Mouse (Mus musculus) limb, embryonic 13.5 days (tissue): ENCODE results near the gene Ttc21b. TPM values are rescaled to one million over a fixed set of nuclear protein-coding genes. Genes with fewer than 3 reads are reported as not detected.

Source experiments
- ATAC-seq: fragments of 200-750 bp; cut with Nextera tagmentation; 2 replicates; pipeline ENCODE4 v1.8.0; 2017; ENCODE audit warnings: low read depth, moderate number of reproducible peaks, moderate TSS enrichment; ENCODE audit not compliant: low FRiP score
- H3K27ac ChIP-seq: fragments of 300-500 bp; sonication (generic); 2 replicates; pipeline ENCODE4 v1.5.1; 2015; ENCODE audit warnings: inconsistent platforms, mild to moderate bottlenecking, moderate library complexity
- H3K27me3 ChIP-seq: fragments of 300-500 bp; sonication (generic); 2 replicates; pipeline ENCODE4 v1.6.1; 2015; ENCODE audit warnings: mild to moderate bottlenecking, inconsistent platforms
- H3K36me3 ChIP-seq: fragments of 300-500 bp; sonication (generic); 2 replicates; pipeline ENCODE4 v1.6.1; 2015; ENCODE audit warnings: inconsistent platforms, mild to moderate bottlenecking, moderate library complexity
- H3K4me1 ChIP-seq: fragments of 300-500 bp; sonication (generic); 2 replicates; pipeline ENCODE4 v1.6.1; 2015; ENCODE audit warnings: inconsistent platforms
- H3K4me2 ChIP-seq: fragments of 300-500 bp; sonication (generic); replicated peaks from 2 replicates; pipeline ENCODE4 v1.6.1; 2015; ENCODE audit warnings: inconsistent platforms, mild to moderate bottlenecking, moderate library complexity
- H3K4me3 ChIP-seq: fragments of 300-500 bp; sonication (generic); 2 replicates; pipeline ENCODE4 v1.5.1; 2015; ENCODE audit warnings: moderate library complexity, mild to moderate bottlenecking, inconsistent platforms
- H3K9ac ChIP-seq: fragments of 300-500 bp; sonication (generic); 2 replicates; pipeline ENCODE4 v1.6.1; 2015; ENCODE audit warnings: mild to moderate bottlenecking, inconsistent platforms
- H3K9me3 ChIP-seq: fragments of 300-500 bp; sonication (generic); 2 replicates; pipeline ENCODE4 v1.6.1; 2016; ENCODE audit warnings: inconsistent platforms
- WGBS: fragments of 180-500 bp; shearing (Covaris S2); methylation state at CpG from one replicate; pipeline ENCODE4 v1.1.7; 2015; 5-methylcytosine and 5-hydroxymethylcytosine counted together
- polyA plus RNA-seq: library from polyadenylated mRNA; unstranded; fragments of >200 nt; fragmentation: Nextera tagmentation; extraction: Ambion mirVana; gene quantifications from 2 replicates; pipeline ENCODE4 v1.2.1, GENCODE M21; 2015

The Ttc21b gene
- 16.7 TPM in 2 replicates for polyA plus RNA-seq

- Histone ChIP-seq H3K27ac (peak within 1 kb of the TSS; percentile 67; the same call in 1 of the 2 replicates), H3K4me1 (peaks cover 11% of the 10 kb centered on the region; the same call in 1 of the 2 replicates), H3K4me3 (peak within 1 kb of the TSS; percentile 72), H3K36me3 (peaks cover 7% of the 10 kb centered on the region), H3K9ac (peak within 1 kb of the TSS; percentile 79), H3K9me3 (no peaks in the 10 kb centered on the region), H3K27me3 (no peaks in the 10 kb centered on the region), H3K4me2 (peak within 1 kb of the TSS; percentile 68)
- under 1% methylated on average over 52 of the region's 56 CpGs for WGBS
- peak; percentile 98 for ATAC-seq
These were observed at the start of gene Ttc21b for GRCm38 (mm10) chr2:66256220-66257131. Gene Ttc21b, minus strand, starts transcription at chr2:66256617.

- H3K27ac ChIP-seq, result no peak overlapping the region
- 80% methylated on average over 3 of the region's 3 CpGs for WGBS
- H3K4me2 ChIP-seq, result no peak overlapping the region
- no peaks in the 10 kb centered on the region for H3K27me3 ChIP-seq
- H3K36me3 ChIP-seq, result no peaks in the 10 kb centered on the region
- no peak overlapping the region for H3K4me3 ChIP-seq
- H3K4me1 ChIP-seq, result no peaks in the 10 kb centered on the region
- no peak for ATAC-seq
- no peak overlapping the region for H3K9ac ChIP-seq
- no peaks in the 10 kb centered on the region for H3K9me3 ChIP-seq
These were observed 16.1 kb upstream of the Ttc21b start for GRCm38 (mm10) chr2:66272551-66272950.

DNA sequence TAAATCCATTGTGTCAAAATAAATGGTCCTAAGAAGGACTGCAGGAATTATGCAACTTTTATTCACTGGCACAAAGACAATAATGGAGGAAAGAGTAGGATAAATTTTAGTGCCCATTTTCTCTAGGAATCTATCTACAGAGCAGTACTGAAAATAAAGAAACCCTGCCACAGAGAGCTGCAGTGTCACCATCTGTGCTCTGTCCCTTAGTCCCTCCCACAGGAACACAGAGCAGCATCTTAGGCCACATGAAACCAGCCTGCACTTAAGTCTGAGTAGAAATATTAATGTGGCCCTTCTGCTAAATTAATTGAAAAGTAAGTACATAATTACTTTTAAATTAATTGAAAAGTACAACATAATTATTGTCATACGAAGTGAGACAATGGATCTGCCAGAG, 12.4 kb downstream of the Ttc21b start:
- Histone ChIP-seq H3K4me2 (no peak overlapping the region), H3K9me3 (no peaks in the 10 kb centered on the region), H3K36me3 (peaks cover 50% of the 10 kb centered on the region), H3K9ac (no peak overlapping the region), H3K27me3 (no peaks in the 10 kb centered on the region), H3K4me3 (no peak overlapping the region), H3K4me1 (no peaks in the 10 kb centered on the region), H3K27ac (no peak overlapping the region)
- ATAC-seq, result no peak
- 81% methylated on average over 1 of the region's 1 CpGs for WGBS

DNA sequence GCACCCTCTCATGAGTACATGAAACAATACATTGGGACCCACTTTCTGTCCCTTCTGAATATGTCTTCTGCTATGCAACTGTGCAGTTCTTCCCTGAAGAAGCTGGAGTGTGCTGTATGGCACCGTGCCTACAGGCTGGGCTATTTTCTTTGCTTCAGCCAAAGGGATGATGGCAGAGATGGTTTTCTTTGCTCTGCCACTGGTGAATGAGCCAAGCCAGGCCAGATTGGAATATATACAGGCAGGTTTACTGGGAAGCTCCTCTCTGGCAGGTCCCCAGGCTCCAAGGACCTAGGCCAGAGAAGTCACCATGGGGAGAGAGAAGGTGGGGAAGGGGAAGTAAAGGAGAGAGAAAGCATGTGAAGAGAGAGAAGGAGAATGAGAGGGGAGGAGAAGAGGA, 16.1 kb downstream of the Ttc21b start:
- no peak overlapping the region for H3K4me2 ChIP-seq
- 94% methylated on average over 1 of the region's 1 CpGs for WGBS
- H3K4me1 ChIP-seq, result no peaks in the 10 kb centered on the region
- no peak overlapping the region for H3K27ac ChIP-seq
- no peaks in the 10 kb centered on the region for H3K9me3 ChIP-seq
- H3K27me3 ChIP-seq, result no peaks in the 10 kb centered on the region
- no peak overlapping the region for H3K9ac ChIP-seq
- no peak for ATAC-seq
- H3K36me3 ChIP-seq, result peaks cover 41% of the 10 kb centered on the region
- H3K4me3 ChIP-seq, result no peak overlapping the region

GRCm38 (mm10) chr2:66238886-66239285, 17.5 kb downstream of the Ttc21b start:
- H3K4me1 ChIP-seq, result no peaks in the 10 kb centered on the region
- H3K27ac ChIP-seq, result no peak overlapping the region
- H3K9me3 ChIP-seq, result no peaks in the 10 kb centered on the region
- WGBS, result 91% methylated on average over 5 of the region's 5 CpGs
- H3K4me3 ChIP-seq, result no peak overlapping the region
- H3K9ac ChIP-seq, result no peak overlapping the region
- peaks cover 43% of the 10 kb centered on the region for H3K36me3 ChIP-seq
- H3K4me2 ChIP-seq, result no peak overlapping the region
- ATAC-seq, result no peak
- no peaks in the 10 kb centered on the region for H3K27me3 ChIP-seq

- Histone ChIP-seq H3K4me3 (no peak overlapping the region), H3K36me3 (peaks cover 44% of the 10 kb centered on the region), H3K9ac (no peak overlapping the region), H3K9me3 (no peaks in the 10 kb centered on the region), H3K4me1 (no peaks in the 10 kb centered on the region), H3K4me2 (no peak overlapping the region), H3K27ac (no peak overlapping the region), H3K27me3 (no peaks in the 10 kb centered on the region)
- ATAC-seq, result no peak
- 78% methylated on average over 7 of the region's 7 CpGs for WGBS
These were observed 35.5 kb downstream of the Ttc21b start for GRCm38 (mm10) chr2:66220954-66221353.

DNA sequence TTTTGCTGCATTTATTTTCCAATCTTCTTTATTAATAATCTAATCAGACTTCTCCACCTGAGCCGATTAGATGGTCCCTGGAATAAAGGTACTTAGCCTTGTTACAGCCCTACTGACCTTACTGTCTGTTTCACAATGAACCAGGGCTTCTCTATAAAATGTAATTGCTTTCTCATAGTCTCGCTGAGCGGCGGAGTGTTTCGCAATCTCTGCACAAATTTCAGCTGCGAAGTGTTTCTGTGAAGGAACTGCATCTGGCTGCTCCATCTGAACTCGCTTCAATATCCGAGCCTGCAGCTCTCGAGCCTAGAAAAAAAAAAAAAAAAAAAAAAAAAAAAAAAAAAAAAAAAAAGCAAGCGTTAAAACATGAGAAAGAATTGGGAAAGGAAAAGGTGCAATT, 46.5 kb downstream of the Ttc21b start:
- WGBS, result 72% methylated on average over 10 of the region's 10 CpGs
- no peak for ATAC-seq
- Histone ChIP-seq H3K36me3 (peaks cover 53% of the 10 kb centered on the region), H3K4me3 (no peak overlapping the region), H3K9ac (no peak overlapping the region), H3K9me3 (no peaks in the 10 kb centered on the region), H3K4me1 (no peaks in the 10 kb centered on the region), H3K27me3 (no peaks in the 10 kb centered on the region), H3K27ac (no peak overlapping the region), H3K4me2 (no peak overlapping the region)

GRCm38 (mm10) chr2:66209353-66209752, 47.1 kb downstream of the Ttc21b start:
- no peak for ATAC-seq

GRCm38 (mm10) chr2:66206796-66207195, 49.6 kb downstream of the Ttc21b start:
- H3K9ac ChIP-seq, result no peak overlapping the region
- H3K27me3 ChIP-seq, result no peaks in the 10 kb centered on the region
- 97% methylated on average over 2 of the region's 2 CpGs for WGBS
- H3K4me2 ChIP-seq, result no peak overlapping the region
- H3K9me3 ChIP-seq, result no peaks in the 10 kb centered on the region
- peaks cover 54% of the 10 kb centered on the region for H3K36me3 ChIP-seq
- no peaks in the 10 kb centered on the region for H3K4me1 ChIP-seq
- H3K4me3 ChIP-seq, result no peak overlapping the region
- ATAC-seq, result no peak
- H3K27ac ChIP-seq, result no peak overlapping the region

More at GRCm38 (mm10) chr2:66209353-66209752, 47.1 kb downstream of the Ttc21b start:
- H3K4me3 ChIP-seq, result no peak overlapping the region
- H3K27me3 ChIP-seq, result no peaks in the 10 kb centered on the region
- H3K4me1 ChIP-seq, result no peaks in the 10 kb centered on the region
- H3K9ac ChIP-seq, result no peak overlapping the region
- WGBS, result 94% methylated on average over 13 of the region's 13 CpGs
- no peak overlapping the region for H3K4me2 ChIP-seq
- H3K27ac ChIP-seq, result no peak overlapping the region
- H3K9me3 ChIP-seq, result no peaks in the 10 kb centered on the region
- peaks cover 50% of the 10 kb centered on the region for H3K36me3 ChIP-seq

DNA sequence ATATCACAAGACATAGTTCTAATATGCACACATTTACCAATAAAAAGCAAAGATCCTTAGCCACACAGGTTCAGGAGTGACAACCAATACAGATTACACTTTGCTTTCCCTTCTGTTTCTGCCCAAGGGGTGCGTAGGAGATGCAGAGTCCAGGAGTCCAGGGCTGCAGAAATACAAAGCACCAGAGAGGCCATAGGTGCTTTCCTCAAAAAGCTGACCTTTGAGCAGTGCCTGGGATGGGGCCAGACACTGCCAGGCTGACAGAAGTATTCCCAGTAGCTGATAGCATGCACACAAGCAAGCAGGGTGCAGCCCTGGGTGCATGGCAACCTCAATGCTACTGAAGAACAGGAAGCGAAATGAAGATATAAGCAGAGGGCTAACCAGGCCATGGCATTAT, 52.2 kb downstream of the Ttc21b start:
- Histone ChIP-seq H3K4me1 (no peaks in the 10 kb centered on the region), H3K36me3 (peaks cover 68% of the 10 kb centered on the region), H3K27ac (no peak overlapping the region), H3K9ac (no peak overlapping the region), H3K4me2 (no peak overlapping the region), H3K27me3 (no peaks in the 10 kb centered on the region), H3K9me3 (no peaks in the 10 kb centered on the region), H3K4me3 (no peak overlapping the region)
- WGBS, result 99% methylated on average over 2 of the region's 2 CpGs
- no peak for ATAC-seq

DNA sequence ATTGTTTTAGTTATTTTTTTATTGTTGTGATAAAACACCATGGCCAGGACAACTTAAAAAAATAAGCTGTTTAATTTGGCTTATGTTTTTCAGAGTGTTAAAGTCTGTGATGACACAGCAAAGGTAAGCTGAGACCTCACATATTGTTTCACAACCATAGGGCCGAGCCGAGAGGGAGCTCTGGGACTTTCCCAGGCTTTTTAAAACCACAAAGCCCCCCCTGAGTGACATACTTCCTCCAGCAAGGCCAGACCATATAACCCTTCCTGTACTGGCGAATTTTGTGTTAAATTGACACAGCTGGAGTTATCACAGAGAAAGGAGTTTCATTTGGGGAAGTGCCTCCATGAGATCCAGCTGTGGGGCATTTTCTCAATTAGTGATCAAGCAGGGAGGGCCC, 56.2 kb downstream of the Ttc21b start:
- 23% methylated on average over 3 of the region's 3 CpGs for WGBS
- no peak overlapping the region for H3K4me3 ChIP-seq
- no peak overlapping the region for H3K9ac ChIP-seq
- no peaks in the 10 kb centered on the region for H3K9me3 ChIP-seq
- H3K4me2 ChIP-seq, result no peak overlapping the region
- H3K27ac ChIP-seq, result no peak overlapping the region
- H3K4me1 ChIP-seq, result no peaks in the 10 kb centered on the region
- no peaks in the 10 kb centered on the region for H3K27me3 ChIP-seq
- no peak for ATAC-seq
- H3K36me3 ChIP-seq, result peaks cover 65% of the 10 kb centered on the region

DNA sequence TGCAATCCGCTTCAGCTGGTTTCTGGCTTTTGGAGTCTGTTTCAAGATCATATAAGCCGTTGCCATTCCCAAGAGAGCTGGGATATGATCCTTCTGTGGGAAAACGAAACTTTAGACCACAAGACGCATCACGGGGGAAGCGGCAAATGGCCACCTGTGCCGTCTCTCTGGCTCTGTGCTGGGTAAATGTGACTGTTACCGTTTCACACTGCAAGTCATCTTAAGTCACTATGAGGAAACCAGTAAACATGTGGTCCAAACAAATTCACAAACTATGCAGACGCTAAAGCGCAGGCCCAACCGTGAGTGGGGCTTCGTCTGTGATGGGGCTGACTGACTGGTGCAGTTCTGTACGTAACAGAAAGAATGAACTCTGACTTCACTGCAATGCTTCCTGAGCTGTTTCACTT, 64.7 kb downstream of the Ttc21b start:
- 65% methylated on average over 13 of the region's 13 CpGs for WGBS
- H3K4me1 ChIP-seq, result 0 out of 2 replicates have a peak, but pooled peaks cover 7% of the 10 kb centered on the region
- H3K4me3 ChIP-seq, result no peak overlapping the region
- no peak overlapping the region for H3K9ac ChIP-seq
- H3K9me3 ChIP-seq, result no peaks in the 10 kb centered on the region
- peak overlapping the region; percentile 24 for H3K4me2 ChIP-seq
- H3K36me3 ChIP-seq, result peaks cover 37% of the 10 kb centered on the region
- H3K27ac ChIP-seq, result no peak overlapping the region
- no peaks in the 10 kb centered on the region for H3K27me3 ChIP-seq
- peak; percentile 68; the same call in 1 of the 2 replicates for ATAC-seq
